Mouse (Mus musculus) liver, embryonic 11.5 days (tissue): ENCODE measurements around the gene Nxpe2. TPM values are rescaled to one million over a fixed set of nuclear protein-coding genes. Genes with fewer than 3 reads are reported as not detected.

ENCODE experiments used
- ATAC-seq: fragments of 200-750 bp; cut with Nextera tagmentation; replicated peaks from 2 replicates; pipeline ENCODE4 v1.8.0; 2017; ENCODE audit warnings: moderate number of reproducible peaks, mild to moderate bottlenecking, moderate TSS enrichment, moderate library complexity; ENCODE audit not compliant: low FRiP score
- DNase-seq: peaks from one replicate; pipeline ENCODE4 v3.0.0-alpha.2; 2017; ENCODE audit warnings: low spot score
- H3K27ac ChIP-seq: fragments of 300-500 bp; sonication (generic); 2 replicates; pipeline ENCODE4 v1.5.1; 2014; ENCODE audit warnings: mild to moderate bottlenecking, low read depth, low read length, control low read depth
- H3K27me3 ChIP-seq: fragments of 300-500 bp; sonication (generic); replicated peaks from 2 replicates; pipeline ENCODE4 v1.6.1; 2014; ENCODE audit warnings: low read length, mixed read lengths; ENCODE audit not compliant: control insufficient read depth, insufficient read depth
- H3K36me3 ChIP-seq: fragments of 300-500 bp; sonication (generic); 2 replicates; pipeline ENCODE4 v1.6.1; 2014; ENCODE audit warnings: mild to moderate bottlenecking, low read length, moderate library complexity, mixed read lengths; ENCODE audit not compliant: control insufficient read depth, insufficient read depth
- H3K4me1 ChIP-seq: fragments of 300-500 bp; sonication (generic); replicated peaks from 2 replicates; pipeline ENCODE4 v1.6.1; 2014; ENCODE audit warnings: low read length, mixed read lengths; ENCODE audit not compliant: control insufficient read depth, insufficient read depth
- H3K4me2 ChIP-seq: fragments of 300-500 bp; sonication (generic); 2 replicates; pipeline ENCODE4 v1.6.1; 2014; ENCODE audit warnings: mild to moderate bottlenecking, control low read depth, moderate library complexity
- H3K4me3 ChIP-seq: fragments of 300-500 bp; sonication (generic); 2 replicates; pipeline ENCODE4 v1.5.1; 2014; ENCODE audit warnings: low read depth, low read length, control low read depth
- H3K9ac ChIP-seq: fragments of 300-500 bp; sonication (generic); 2 replicates; pipeline ENCODE4 v1.6.1; 2014; ENCODE audit warnings: low read depth, low read length, control low read depth
- H3K9me3 ChIP-seq: fragments of 300-500 bp; sonication (generic); 2 replicates; pipeline ENCODE4 v1.6.1; 2016; ENCODE audit warnings: low read length, inconsistent platforms, mixed read lengths; ENCODE audit not compliant: control insufficient read depth
- WGBS: fragments of 180-500 bp; shearing (Covaris S2); extraction: QIAGEN DNeasy Blood & Tissue Kit; methylation state at CpG from one replicate; pipeline ENCODE4 v1.1.7; 2014; 5-methylcytosine and 5-hydroxymethylcytosine counted together
- polyA plus RNA-seq: library from polyadenylated mRNA; unstranded; fragments of >200 nt; fragmentation: Nextera tagmentation; extraction: Ambion mirVana; gene quantifications from 2 replicates; pipeline ENCODE4 v1.2.1, GENCODE M21; 2014

The Nxpe2 gene
- polyA plus RNA-seq, 1 experiment from 2014 or later: 104 TPM

DNA sequence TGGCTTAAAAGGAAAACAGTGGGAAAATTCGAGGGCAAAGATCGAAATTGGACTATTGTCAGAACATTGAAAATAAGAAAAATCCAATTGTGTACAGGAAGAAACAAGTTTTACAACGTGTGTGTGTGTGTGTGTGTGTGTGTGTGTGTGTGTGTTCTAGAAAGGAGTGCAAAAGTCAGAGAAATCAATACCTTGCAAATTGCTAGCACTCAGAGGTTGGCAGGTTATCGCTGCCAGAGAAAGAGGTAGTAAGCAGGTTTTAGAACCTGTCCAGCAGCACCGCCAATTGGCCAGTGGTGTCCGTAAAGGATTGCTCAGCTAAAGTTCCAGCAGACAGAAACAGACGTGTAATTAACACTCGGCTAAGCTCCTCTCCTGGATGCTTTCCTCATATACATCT is 69.0 kb downstream of the Nxpe2 start:
- H3K4me3 ChIP-seq: no peak overlapping the region
- no peak overlapping the region for H3K4me2 ChIP-seq
- no peak overlapping the region for H3K27ac ChIP-seq
- 79% methylated on average over 8 of the region's 8 CpGs for WGBS
- no peaks in the 10 kb centered on the region for H3K27me3 ChIP-seq
- H3K4me1 ChIP-seq: no peaks in the 10 kb centered on the region
- ATAC-seq (no peak), DNase-seq (no peak)
- H3K36me3 ChIP-seq: no peaks in the 10 kb centered on the region
- no peaks in the 10 kb centered on the region for H3K9me3 ChIP-seq
- no peak overlapping the region for H3K9ac ChIP-seq

DNA sequence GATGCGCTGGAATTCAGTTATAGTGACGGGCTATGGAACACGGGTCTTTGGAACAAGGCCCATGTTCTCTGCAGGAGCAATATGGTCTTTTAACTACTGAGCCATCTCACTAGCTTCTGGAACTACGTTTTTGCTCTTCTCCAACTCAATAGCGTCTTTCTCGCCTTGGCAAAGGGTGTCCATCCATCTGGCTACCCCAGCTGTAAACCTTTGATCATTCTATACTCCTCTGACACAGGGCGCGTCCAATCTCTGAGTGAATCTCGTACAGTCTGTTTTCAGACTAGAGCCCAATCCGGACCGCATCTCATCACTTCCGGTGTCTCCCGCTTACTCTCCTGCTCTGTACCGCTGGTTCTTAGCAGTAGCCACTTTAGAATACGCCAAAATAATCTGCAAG is 76.4 kb downstream of the Nxpe2 start:
- no peak for ATAC-seq
- Histone ChIP-seq H3K9ac (no peak overlapping the region), H3K4me1 (no peaks in the 10 kb centered on the region), H3K4me3 (no peak overlapping the region), H3K27me3 (no peaks in the 10 kb centered on the region), H3K9me3 (no peaks in the 10 kb centered on the region), H3K4me2 (no peak overlapping the region), H3K36me3 (no peaks in the 10 kb centered on the region), H3K27ac (no peak overlapping the region)
- no peak for DNase-seq
- WGBS: 89% methylated on average over 15 of the region's 15 CpGs

Other genes starting within 250 kb of the Nxpe2 start
- 9.9 and 10.0 TPM in 2 replicates for gene Nxpe4, start 191.4 kb downstream of the Nxpe2 start, polyA plus RNA-seq
- gene Rexo2, start 127.2 kb upstream of the Nxpe2 start, polyA plus RNA-seq: 173 TPM in 2 replicates
- 110 and 121 TPM in 2 replicates for gene Rbm7, start 141.8 kb upstream of the Nxpe2 start, polyA plus RNA-seq
- 22.0 and 29.8 TPM in 2 replicates for gene Gm5617, start 142.0 kb upstream of the Nxpe2 start, polyA plus RNA-seq